28 mouse cellular contexts compared by ENCODE assay signal in the genomic region with DNA sequence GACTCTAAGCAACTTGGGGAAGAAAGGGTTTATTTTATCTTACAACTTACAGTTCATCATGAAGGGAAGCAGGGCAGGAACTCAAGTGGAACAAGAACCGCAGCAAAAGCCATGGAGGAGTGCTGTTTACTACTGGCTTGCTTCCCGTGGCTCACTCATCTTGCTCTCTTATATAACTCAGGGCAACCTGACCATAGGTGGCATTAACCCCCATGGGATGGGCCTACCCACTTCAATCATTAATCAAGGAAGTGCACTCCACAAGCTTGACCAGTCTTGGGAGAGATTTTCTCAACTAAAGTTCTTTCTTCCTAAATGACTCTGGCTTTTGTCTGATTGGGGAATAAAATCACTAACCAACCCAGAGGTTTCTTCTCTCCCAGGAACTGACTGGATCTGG.
DNase-seq lines count a peak whose midpoint lies in the region; ATAC-seq lines count a peak whose summit lies in the region.
"Had no signal": no experiment of that assay in that cellular context is flagged by ENCODE, and none has a peak within 500 bp of the region (broad histone marks: within the 10 kb centered on the region; RNA-seq: fewer than 3 reads in every experiment).

No protein-coding gene starts in this region.

- no peak overlapping the region for H3K4me3 ChIP-seq in kidney, embryonic 14.5 days (ENCODE audit: low read length)
- H3K4me3 ChIP-seq: forebrain, embryonic 10.5 days; forebrain, embryonic 13.5 days; gastrocnemius, adult 2 months; hindbrain, embryonic 10.5 days; hindbrain, embryonic 13.5 days had no signal

- DNase-seq in kidney, adult 18-20 months = peak; percentile 4
- peak; percentile 69 for DNase-seq in kidney, adult 9 months
- peak; percentile 7 for DNase-seq in kidney, postnatal 14 days
- no peak for DNase-seq in heart, postnatal 10 days
- no peak for DNase-seq in retina, embryonic 14.5 days (ENCODE audit: low spot score)
- DNase-seq: adrenal gland, adult 2 months; adrenal gland, postnatal 14 days; B cell, adult 2 months; cerebellum, adult 11-12 months; cerebellum, adult 8-10 months; cerebellum, postnatal 10 days; cerebellum, postnatal 36 days; gastrocnemius, adult 2 months; gastrocnemius, postnatal 14 days; heart, adult 11 months; heart, postnatal 36 days had no signal

- H3K9ac ChIP-seq in kidney, embryonic 14.5 days (ENCODE audit: low read depth, low read length) = no peak overlapping the region
- H3K9ac ChIP-seq: forebrain, embryonic 13.5 days; hindbrain, embryonic 13.5 days had no signal

- no peaks in the 10 kb centered on the region for H3K27me3 ChIP-seq in kidney, embryonic 14.5 days (ENCODE audit: control insufficient read depth, insufficient read depth, low read length)
- H3K27me3 ChIP-seq: CH12.LX; forebrain, embryonic 13.5 days; hindbrain, embryonic 13.5 days had no signal

- no peaks in the 10 kb centered on the region for H3K9me3 ChIP-seq in kidney, embryonic 14.5 days (ENCODE audit: control insufficient read depth, low read length)
- H3K9me3 ChIP-seq: forebrain, embryonic 10.5 days; forebrain, embryonic 13.5 days; G1E; hindbrain, embryonic 10.5 days; hindbrain, embryonic 13.5 days had no signal

- H3K4me1 ChIP-seq in kidney, embryonic 14.5 days (ENCODE audit: control insufficient read depth, insufficient read depth, low read length) = no peaks in the 10 kb centered on the region
- H3K4me1 ChIP-seq: forebrain, embryonic 13.5 days; hindbrain, embryonic 13.5 days had no signal

- no peak; the same call in 1 of the 2 replicates for ATAC-seq in kidney, embryonic 14.5 days (ENCODE audit: low FRiP score, low TSS enrichment)
- ATAC-seq in activated CD4-positive, CD25-positive, alpha-beta regulatory T cell, adult 4 months = no peak
- ATAC-seq: forebrain, embryonic 13.5 days; forebrain, embryonic 16.5 days; hindbrain, embryonic 16.5 days; Patski had no signal

- WGBS in kidney, embryonic 14.5 days = 27% methylated on average over 2 of the region's 2 CpGs

- intact Hi-C loops in heart, postnatal 10 days (cut with DNase I) = no loop called here

- no peaks in the 10 kb centered on the region for H3K36me3 ChIP-seq in kidney, embryonic 14.5 days (ENCODE audit: control insufficient read depth, insufficient read depth, low read length)
- H3K36me3 ChIP-seq: forebrain, embryonic 10.5 days; G1E; hindbrain, embryonic 10.5 days; hindbrain, embryonic 13.5 days had no signal

- H3K4me2 ChIP-seq in kidney, embryonic 14.5 days (replicated peaks; ENCODE audit: low read depth, low read length) = no peak overlapping the region
- H3K4me2 ChIP-seq: forebrain, embryonic 13.5 days; heart, embryonic 11.5 days; hindbrain, embryonic 13.5 days had no signal

- H3K27ac ChIP-seq in kidney, embryonic 14.5 days (ENCODE audit: low read depth, low read length) = no peak overlapping the region
- H3K27ac ChIP-seq: forebrain, embryonic 10.5 days; forebrain, embryonic 13.5 days; gastrocnemius, adult 2 months; hindbrain, embryonic 10.5 days; hindbrain, embryonic 13.5 days had no signal

Comparison
In these comparisons a context has a peak if more than half of its experiments do, and no peak if none do; other contexts are left out.
1. DNase-seq: peak in kidney, adult 18-20 months (single experiment), kidney, adult 9 months (single experiment) and kidney, postnatal 14 days (single experiment); none in heart, postnatal 10 days (0 of 2) and retina, embryonic 14.5 days (single experiment).